Mouse (Mus musculus): Measurements from ENCODE around the gene 1700024G13Rik. TPM values are rescaled to one million over a fixed set of nuclear protein-coding genes. Genes with fewer than 3 reads are reported as not detected.

The 1700024G13Rik gene
- polyA plus RNA-seq (2012; rRNA removed), result not detected in 2 replicates

GRCm38 (mm10) chr14:32388196-32388595, at the start of gene 1700024G13Rik:
Gene 1700024G13Rik (minus strand): TSS chr14:32388391.

Other genes with a start within 250 kb of the 1700024G13Rik start
- gene Msmb, start 246.4 kb downstream of the 1700024G13Rik start, polyA plus RNA-seq (2012; rRNA removed), result not detected in 2 replicates
- 20.7 and 22.3 TPM in 2 replicates for gene Ncoa4, start 228.5 kb downstream of the 1700024G13Rik start, polyA plus RNA-seq (2012; rRNA removed)
- 174 and 204 TPM in 2 replicates for gene Timm23, start 186.5 kb downstream of the 1700024G13Rik start, polyA plus RNA-seq (2012; rRNA removed)
- gene Parg, start 186.4 kb downstream of the 1700024G13Rik start, polyA plus RNA-seq (2012; rRNA removed), result 4.0 and 4.2 TPM in 2 replicates
- gene Ogdhl, start 66.4 kb downstream of the 1700024G13Rik start, polyA plus RNA-seq (2012; rRNA removed), result 1.9 and 2.2 TPM in 2 replicates
- gene Slc18a3, start 76.5 kb upstream of the 1700024G13Rik start, polyA plus RNA-seq (2012; rRNA removed), result 2.4 and 3.7 TPM in 2 replicates
- 1.0 and 1.1 TPM in 2 replicates for gene Chat, start 77.6 kb upstream of the 1700024G13Rik start, polyA plus RNA-seq (2012; rRNA removed)
- 2.3 and 2.7 TPM in 2 replicates for gene Ercc6, start 125.1 kb upstream of the 1700024G13Rik start, polyA plus RNA-seq (2012; rRNA removed)
- gene Prrxl1, start 211.0 kb upstream of the 1700024G13Rik start, polyA plus RNA-seq (2012; rRNA removed), result 0.06 TPM in 1 of 2 replicates, not detected in the other